Mouse (Mus musculus): ENCODE data around the gene Olfr1276.

GRCm38 (mm10) chr2:111229502-111229901 lies 24.8 kb upstream of the Olfr1276 start, which contains the start of gene 4930430A15Rik:
- TF ChIP-seq POLR2A (IDR thresholded peaks at IDR 0.05; ENCODE audit: low read depth, low read length), result no peak
- TF ChIP-seq CTCF (IDR thresholded peaks at IDR 0.05; ENCODE audit: borderline replicate concordance, insufficient read depth, low read length), result no peak

Data from embryonic fibroblast, embryonic 13.5 days (primary cell).